Mouse (Mus musculus): Measurements from ENCODE around the gene Sult1b1.

DNA sequence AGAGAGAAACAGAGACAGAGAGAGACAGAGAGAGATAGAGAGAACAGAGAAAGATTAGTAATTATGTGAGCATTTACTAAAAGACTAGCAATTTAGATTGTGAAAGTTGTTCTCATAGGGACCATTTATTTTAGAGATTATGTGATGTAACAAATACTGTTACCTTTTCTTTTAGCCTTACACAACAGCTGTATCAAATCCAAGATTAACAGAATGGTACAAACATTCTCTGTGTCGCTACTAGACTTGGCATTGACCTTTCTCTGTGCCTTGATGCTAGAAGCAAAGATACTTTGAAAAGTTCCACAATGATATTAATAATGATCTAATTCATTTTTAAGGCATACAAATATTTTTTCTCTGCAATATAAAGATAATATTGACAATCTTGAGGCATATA, 42.4 kb upstream of the Sult1b1 start:
- TF ChIP-seq GATA1 (IDR thresholded peaks at IDR 0.05; ENCODE audit: borderline replicate concordance, low read length) (no peak), FLI1 (IDR thresholded peaks at IDR 0.05; ENCODE audit: low read length) (no peak)

Measured in megakaryocyte, embryonic 14.5 days (primary cell).